Mouse (Mus musculus) R1 (cell line): ENCODE data around the gene Gm17374.
A peak's percentile ranks its signal among the peaks of the same experiment; 100 is the strongest.
"Not testable (repeated sequence)": the region's sequence is repeated elsewhere in the genome, so short reads cannot be mapped to it uniquely, and the experiment has no call there.

ENCODE experiments used
- DNase-seq: peaks from one replicate; pipeline ENCODE4 v3.0.0-alpha.2; 2018; ENCODE audit warnings: low read depth, low spot score

The Gm17374 gene

GRCm38 (mm10) chr2:140151743-140152142 is at the start of gene Gm17374:
Gene Gm17374 (plus strand): TSS chr2:140152043.
- not testable (repeated sequence) for DNase-seq

DNA sequence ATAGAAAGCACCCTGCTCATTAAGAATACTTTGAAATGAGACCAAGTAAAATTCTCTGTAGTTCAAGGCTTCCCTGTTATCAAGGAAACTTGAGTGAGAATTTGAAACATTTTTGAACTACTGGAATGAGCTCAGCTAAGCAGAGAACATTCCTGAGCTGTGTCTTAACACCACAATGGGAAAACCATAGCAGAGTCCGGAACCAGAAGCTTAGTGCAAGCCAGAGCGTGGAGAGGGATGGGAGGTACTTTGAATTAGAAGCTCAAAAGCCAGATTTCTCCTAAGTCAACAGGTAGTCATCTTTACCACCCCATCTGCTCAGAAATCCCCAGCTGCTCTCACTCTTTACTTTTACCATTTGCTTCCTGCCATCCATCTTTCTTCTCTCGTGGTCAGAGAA is 46.9 kb upstream of the Gm17374 start:
- DNase-seq, result peak; percentile 20

DNA sequence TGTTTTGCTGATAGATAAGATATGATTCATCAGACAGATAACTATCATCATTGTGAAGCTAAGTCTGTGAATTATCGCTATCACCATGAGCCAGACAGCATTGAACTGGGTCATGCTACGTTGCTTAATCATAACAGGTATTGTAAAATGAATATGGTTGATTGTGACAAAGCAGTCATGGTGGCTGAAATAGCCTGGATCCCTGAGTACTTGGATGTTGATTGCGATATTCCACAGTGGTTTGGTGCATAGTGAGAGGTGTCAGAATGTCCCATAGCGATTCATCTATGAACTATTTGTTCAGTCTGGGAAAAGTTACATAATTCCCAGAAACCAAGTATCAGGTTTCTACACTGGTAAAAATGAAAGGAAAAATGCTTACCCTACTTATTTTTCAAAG is 44.2 kb upstream of the Gm17374 start:
- no peak for DNase-seq

DNA sequence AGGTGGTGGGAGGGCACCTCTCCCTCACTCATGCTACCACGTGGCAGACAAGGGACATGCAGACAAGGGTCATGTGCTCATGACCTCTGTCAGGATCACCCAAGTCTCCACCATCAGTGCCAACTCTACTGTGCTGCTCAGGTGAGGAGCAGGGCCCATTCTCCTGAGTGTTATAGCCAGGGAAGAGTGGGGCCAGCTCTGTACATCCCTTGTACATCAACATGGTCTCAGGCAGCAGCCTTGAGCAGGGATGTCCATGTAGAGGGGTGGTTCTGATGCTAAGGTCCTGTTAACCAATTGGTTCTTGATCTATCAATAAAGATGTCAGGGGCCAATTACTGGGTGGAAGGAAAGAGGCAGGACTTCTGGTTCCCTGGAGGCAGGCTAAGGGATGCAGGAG is 42.9 kb upstream of the Gm17374 start:
- no peak for DNase-seq

DNA sequence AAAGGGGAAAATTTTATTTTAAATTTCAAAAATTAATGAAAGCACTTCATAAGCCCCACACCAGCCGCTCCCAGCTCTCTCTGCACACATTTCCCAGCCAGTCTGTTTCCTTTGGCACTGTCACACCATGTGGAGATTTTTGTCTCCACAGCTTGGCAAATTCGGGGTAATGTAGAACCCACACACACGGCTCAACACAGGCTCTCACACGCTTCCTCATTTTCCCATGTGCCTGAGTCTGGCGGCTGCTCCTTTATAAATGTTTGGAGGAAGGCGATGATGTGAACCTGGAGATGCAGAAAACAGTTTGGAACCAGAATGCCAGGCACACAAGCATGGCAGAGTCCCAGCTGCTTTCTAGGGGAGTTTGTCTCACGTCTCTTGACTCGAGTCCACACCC is 38.0 kb upstream of the Gm17374 start:
- DNase-seq, result no peak

DNA sequence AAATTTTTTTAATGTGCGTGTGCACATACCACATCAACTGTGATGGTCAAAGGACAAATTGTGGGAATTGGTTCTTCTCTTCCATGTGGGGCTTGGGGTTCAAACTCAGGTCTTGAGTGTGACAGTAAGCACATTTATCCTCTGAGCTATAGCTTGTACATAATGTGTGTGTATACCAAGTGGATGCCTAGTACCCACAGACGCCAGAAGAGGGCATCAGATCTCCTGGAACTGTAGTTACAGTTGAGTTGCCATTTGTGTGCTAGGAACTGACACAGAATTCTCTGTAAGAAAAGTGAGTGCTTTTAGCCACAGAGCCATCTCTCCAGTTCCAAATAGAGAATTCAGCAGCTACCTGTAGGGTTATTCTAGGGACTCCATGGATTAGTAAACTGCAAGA is 26.3 kb upstream of the Gm17374 start:
- DNase-seq, result peak; percentile 59

DNA sequence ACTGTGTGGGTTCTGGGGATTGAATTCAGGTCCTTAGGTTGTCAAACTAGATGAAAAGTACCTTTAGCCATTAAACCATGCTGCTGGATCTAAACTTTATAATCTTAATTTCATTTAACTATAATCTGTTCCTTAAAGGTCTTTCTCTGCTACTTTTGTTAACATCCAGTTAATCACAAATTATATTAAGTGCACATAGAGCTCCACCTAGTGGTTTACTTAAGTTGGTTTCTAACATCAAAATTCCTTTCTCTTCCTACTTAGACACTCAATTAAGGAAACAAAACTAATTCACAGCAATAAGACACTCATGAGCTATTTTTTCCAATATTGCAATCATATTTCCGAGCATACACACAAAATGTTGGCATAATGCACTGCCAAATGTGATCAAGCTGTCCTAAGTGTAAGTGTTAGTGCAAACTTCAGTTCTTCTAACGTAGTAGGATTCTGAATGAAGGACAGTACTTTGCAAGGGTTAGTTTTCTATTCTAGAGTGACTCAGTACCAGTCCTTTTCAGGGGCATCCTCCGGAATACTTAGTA is 7.4 kb downstream of the Gm17374 start:
- peak; percentile 32 for DNase-seq

DNA sequence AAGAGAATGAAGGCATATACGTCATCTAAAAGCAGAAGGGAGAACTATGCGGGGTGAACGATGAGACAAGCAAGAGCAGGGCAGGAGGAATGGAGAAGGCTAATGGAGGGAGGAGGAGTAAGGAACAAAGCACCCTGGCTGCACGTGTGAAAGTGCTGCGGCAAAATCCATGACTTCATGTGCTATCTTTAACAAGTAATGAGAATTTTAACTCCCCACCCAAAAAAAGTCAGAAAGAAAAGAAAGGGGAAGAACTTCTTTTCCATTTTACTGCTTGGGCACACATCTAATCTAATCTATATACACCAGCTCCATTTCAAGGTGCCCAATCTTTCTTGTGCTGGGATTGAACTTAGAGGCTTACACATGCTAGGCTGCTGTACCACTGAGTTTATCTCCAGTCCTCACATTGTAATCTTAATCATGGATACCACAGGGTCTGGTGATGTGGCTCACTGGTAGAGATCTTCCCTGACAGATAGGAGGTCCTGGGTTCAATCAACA is 11.6 kb downstream of the Gm17374 start:
- no peak for DNase-seq

DNA sequence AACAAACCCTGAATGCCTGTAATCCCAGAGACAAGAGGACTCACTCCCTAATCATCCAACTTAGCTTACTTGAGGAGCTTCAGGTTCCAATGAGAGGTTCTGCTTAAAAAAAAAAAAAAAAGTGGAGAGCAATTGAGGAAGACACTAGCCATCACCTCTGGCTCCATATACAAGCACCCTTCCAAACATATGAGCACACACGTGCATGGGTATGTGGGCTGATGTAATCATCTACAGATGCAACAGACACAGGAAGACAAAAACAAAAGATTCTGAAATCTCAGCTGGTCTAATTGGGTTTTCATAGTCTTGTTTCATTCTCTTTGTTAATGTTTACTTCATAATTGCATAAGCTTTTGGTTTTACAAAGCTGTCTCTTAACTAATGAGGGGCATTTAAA is 17.2 kb downstream of the Gm17374 start:
- no peak for DNase-seq

- peak; percentile 98 for DNase-seq
These were observed 18.4 kb downstream of the Gm17374 start, which contains the start of the genes Esf1 and Ndufaf5 for GRCm38 (mm10) chr2:140170127-140170802. Gene Esf1 (minus strand): TSS chr2:140170564. Gene Ndufaf5 (plus strand): TSS chr2:140170649.

DNA sequence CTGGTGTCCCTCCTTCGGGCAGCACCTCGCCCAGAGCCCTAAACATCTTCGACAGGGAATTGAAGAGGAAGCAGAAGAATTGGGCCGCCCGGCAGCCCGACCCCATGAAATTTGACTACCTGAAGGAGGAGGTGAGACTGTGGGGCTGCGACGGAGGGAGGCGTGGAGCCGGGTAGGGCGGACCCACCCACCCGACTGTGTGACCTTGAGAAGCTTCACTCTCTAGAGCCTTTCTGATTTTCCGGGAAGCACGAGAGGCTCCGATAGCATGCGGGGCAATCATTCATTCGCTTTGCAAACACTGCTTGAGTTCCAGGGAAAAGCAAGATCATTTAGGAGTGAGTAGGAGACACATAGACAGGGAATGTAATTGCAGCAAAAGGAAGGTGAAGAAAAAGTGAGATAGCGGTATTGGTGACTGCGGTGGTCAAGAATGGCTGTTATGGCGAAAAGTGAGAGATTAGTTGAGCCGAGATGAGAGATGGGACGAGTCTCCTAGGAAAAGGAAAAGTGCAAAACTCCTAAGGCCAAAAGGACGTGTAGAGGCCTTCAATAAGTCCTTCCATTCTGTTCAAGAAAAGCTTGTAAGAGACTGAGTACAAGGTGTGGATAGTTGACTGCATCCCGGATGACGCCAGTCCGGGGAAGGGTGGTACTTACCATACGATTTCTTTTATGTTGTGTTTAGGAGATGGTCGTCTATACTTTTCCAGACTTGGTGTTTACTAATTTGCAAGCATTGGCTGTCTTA is 19.1 kb downstream of the Gm17374 start:
- peak; percentile 91 for DNase-seq

DNA sequence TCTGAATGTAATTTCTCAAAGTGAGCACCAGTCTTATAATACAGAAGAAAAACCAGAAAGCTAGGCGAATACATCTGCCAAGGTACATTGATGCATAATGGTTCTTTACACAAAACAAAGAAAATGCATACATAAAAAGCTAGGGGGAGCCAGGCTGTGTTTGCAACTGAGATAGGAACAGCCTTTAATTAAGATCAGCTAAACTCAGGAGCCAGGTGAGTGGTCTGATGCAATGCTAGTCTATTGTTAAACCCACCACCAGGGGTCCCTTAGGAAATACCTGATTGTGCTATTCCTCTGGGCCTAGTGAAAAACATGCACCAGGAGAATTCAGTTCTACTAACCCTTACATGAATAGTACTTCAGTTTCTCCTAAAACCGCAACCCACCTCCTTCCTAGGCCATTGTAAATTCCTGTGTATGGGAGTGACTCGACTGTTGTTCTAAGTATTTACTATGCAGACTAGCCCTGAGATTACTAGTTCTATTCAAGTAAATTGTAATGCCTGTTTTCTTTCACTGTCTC is 33.9 kb downstream of the Gm17374 start:
- peak; percentile 82 for DNase-seq

GRCm38 (mm10) chr2:140200713-140201112 is 48.9 kb downstream of the Gm17374 start:
- DNase-seq, result peak; percentile 16

GRCm38 (mm10) chr2:140202573-140202972 is 50.7 kb downstream of the Gm17374 start:
- no peak for DNase-seq
